Mouse (Mus musculus): ENCODE data around the gene Lag3. TPM values are rescaled to one million over a fixed set of nuclear protein-coding genes. Genes with fewer than 3 reads are reported as not detected.
A peak's percentile ranks its signal among the peaks of the same experiment; 100 is the strongest.

The Lag3 gene
- total and polyA plus RNA-seq, 3 experiments = 0.52 to 2.0 (median 1.2) TPM

DNA sequence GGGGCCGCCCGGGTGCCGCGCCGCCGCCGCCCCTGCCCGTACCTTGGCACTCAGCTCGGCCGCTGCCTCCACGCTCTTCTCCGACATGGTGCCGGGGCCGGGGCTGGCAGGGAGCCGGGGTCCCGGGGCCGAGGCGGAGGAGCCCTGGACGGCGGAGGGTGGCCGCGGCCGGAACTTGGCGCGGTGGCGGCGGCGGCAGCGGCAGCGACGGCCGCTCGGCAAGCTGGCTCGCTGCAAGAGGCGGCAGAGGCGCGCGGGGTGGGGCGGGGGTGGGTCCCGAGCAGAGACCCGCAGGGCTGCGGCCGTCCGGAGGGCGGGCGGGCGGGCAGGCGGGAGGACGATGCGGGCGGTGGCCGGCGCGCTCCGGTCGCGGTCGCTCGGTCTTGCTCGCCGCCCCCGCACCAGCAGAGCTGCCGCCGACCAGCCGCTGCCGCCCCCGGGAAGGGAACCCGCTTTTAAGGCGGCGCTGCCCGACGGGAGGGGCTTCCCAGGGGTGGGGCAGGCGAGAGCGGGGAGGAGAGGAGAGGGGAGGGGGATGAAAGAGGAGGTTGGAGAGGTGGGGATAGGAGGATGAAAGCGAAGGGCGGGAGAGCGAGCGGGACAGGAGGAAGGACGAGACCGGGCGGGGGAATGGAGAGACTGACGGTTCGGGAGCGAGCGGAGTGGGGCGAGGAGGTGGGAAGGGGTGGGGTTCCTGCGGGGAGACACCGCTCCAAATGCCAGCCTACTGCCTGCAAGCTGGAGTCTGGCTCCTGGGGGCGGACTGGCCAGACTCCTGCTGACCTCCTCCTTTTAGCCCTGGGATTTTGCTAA lies 6.2 kb upstream of the Lag3 start:
- Histone ChIP-seq H3K9me3 (replicated peaks; ENCODE audit: low read length) (no peaks in the 10 kb centered on the region), H3K9ac (ENCODE audit: insufficient read depth, low read depth) (peak overlapping the region; percentile 86), H3K4me3 (replicated peaks in 1 of 3; ENCODE audit: low read depth in 2 of 3, low read length in 2 of 3, poor library complexity in 1 of 3) (peak overlapping the region; percentile 35 to 82 (median 66)), H3K27me3 (replicated peaks) (peaks cover 10% of the 10 kb centered on the region), H3K4me1 (ENCODE audit: control insufficient read depth in 1 of 2, insufficient read depth in 2 of 2) (peaks cover 7 to 59% of the 10 kb centered on the region in 2 experiments), H3K36me3 (replicated peaks in 1 of 2; ENCODE audit: control insufficient read depth in 1 of 2, insufficient read depth in 1 of 2, low read length in 1 of 2) (peaks cover 0 to 11% of the 10 kb centered on the region in 2 experiments), H3K79me2 (replicated peaks; ENCODE audit: control insufficient read depth, extremely low read depth, insufficient read depth, poor library complexity, severe bottlenecking) (no peaks in the 10 kb centered on the region), H3K27ac (ENCODE audit: insufficient read depth, low read depth) (no peak overlapping the region), H3K4me2 (ENCODE audit: insufficient read depth, low read depth, poor library complexity, severe bottlenecking) (peak overlapping the region; percentile 93)
- in situ Hi-C loops (cut with MboI; ENCODE audit: low pct_ligation_motif_present, low pct_unique_long_range_greater_than_20kb, low sequenced_read_pairs) (no loop called here), dilution Hi-C loops (cut with MboI; ENCODE audit: extremely low pct_ligation_motif_present, extremely low pct_unique_long_range_greater_than_20kb, low sequenced_read_pairs) (no loop called here)
- TF ChIP-seq MAZ (IDR thresholded peaks at IDR 0.05; ENCODE audit: low read depth, low read length) (peak; percentile 51; the same call in 1 of the 2 replicates), EP300 (IDR thresholded peaks at IDR 0.05; ENCODE audit: low read length) (no peak), POLR2A (IDR thresholded peaks at IDR 0.05; ENCODE audit: low read depth, low read length) (peak; percentile 42; the same call in 1 of the 2 replicates), NELFE (IDR thresholded peaks at IDR 0.05; ENCODE audit: low read depth, low read length) (peak; percentile 21; the same call in 1 of the 2 replicates)
- DNase-seq (ENCODE audit: extremely low read depth) = peak; percentile 33

DNA sequence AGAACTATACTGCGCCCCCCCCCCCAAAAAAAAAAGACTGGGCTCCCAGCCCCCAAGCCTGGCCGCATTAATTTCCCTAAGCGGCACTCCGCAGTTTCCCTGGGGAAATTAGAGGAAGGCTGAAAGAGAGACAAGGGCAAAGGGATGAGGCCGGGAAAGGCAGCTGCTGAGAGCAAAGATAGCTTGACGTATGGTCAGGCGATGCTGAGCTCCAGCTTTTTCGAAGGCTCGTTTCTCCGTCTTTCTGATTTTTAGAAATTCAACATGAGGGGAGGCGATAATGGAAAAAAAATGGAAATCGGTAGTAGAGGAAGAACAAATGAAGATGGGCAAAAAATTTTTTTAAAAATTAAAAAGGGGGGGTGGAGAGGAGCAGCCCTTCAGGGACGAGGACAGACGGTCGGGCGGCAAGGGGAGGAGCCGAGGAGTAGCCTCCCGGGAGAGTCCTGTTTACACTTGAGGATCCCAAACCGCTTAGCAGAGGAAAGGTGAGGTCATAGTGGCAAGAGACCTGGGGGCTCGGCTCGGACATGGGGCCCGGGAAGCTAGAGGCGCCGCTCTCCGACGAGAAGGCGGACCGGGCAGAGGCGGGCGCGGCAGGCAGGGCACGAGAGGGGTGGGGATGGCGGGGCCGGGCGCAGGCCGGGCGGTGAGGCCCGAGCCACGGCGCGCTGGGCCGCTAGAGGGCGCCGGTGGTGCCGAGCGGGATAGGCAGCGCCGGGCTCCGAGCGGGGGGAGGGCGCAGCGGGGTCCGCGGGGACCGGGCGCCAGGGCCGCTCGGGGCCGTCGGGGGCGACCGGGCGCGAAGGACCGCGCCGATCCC lies 5.4 kb upstream of the Lag3 start:
- Histone ChIP-seq H3K27ac (ENCODE audit: insufficient read depth, low read depth) (no peak overlapping the region), H3K36me3 (replicated peaks in 1 of 2; ENCODE audit: control insufficient read depth in 1 of 2, insufficient read depth in 1 of 2, low read length in 1 of 2) (peaks cover 0 to 11% of the 10 kb centered on the region in 2 experiments), H3K9me3 (replicated peaks; ENCODE audit: low read length) (no peaks in the 10 kb centered on the region), H3K4me3 (replicated peaks in 1 of 3; ENCODE audit: low read depth in 2 of 3, low read length in 2 of 3, poor library complexity in 1 of 3) (peak overlapping the region; percentile 54 to 82 (median 66)), H3K27me3 (replicated peaks) (peaks cover 10% of the 10 kb centered on the region), H3K9ac (ENCODE audit: insufficient read depth, low read depth) (peak overlapping the region; percentile 86), H3K4me1 (ENCODE audit: control insufficient read depth in 1 of 2, insufficient read depth in 2 of 2) (peaks cover 7 to 58% of the 10 kb centered on the region in 2 experiments), H3K4me2 (ENCODE audit: insufficient read depth, low read depth, poor library complexity, severe bottlenecking) (peak overlapping the region; percentile 48), H3K79me2 (replicated peaks; ENCODE audit: control insufficient read depth, extremely low read depth, insufficient read depth, poor library complexity, severe bottlenecking) (no peaks in the 10 kb centered on the region)
- dilution Hi-C loops (cut with MboI; ENCODE audit: extremely low pct_ligation_motif_present, extremely low pct_unique_long_range_greater_than_20kb, low sequenced_read_pairs) (no loop called here), in situ Hi-C loops (cut with MboI; ENCODE audit: low pct_ligation_motif_present, low pct_unique_long_range_greater_than_20kb, low sequenced_read_pairs) (no loop called here)
- DNase-seq (ENCODE audit: extremely low read depth) = peak; percentile 66
- TF ChIP-seq PAX5 (IDR thresholded peaks at IDR 0.05; ENCODE audit: low read length) (no peak), SIN3A (IDR thresholded peaks at IDR 0.05; ENCODE audit: low read length) (peak; percentile 64), TCF12 (IDR thresholded peaks at IDR 0.05; ENCODE audit: low read depth, low read length) (no peak), MAX (IDR thresholded peaks at IDR 0.05; ENCODE audit: low read length) (no peak), ELF1 (IDR thresholded peaks at IDR 0.05; ENCODE audit: low read depth, low read length) (no peak), NRF1 (IDR thresholded peaks at IDR 0.05; ENCODE audit: low read depth, low read length) (no peak), ETS1 (conservative IDR thresholded peaks at IDR 0.05; ENCODE audit: low read depth, low read length) (no peak), CHD2 (IDR thresholded peaks at IDR 0.05; ENCODE audit: low read length) (no peak), CHD1 (IDR thresholded peaks at IDR 0.05; ENCODE audit: low read depth, low read length) (no peak), POLR2AphosphoS2 (IDR thresholded peaks at IDR 0.05; ENCODE audit: low read depth, low read length) (no peak), USF1 (IDR thresholded peaks at IDR 0.05; ENCODE audit: low read depth, low read length) (no peak), UBTF (IDR thresholded peaks at IDR 0.05; ENCODE audit: low read depth, low read length) (peak; percentile 94), HCFC1 (IDR thresholded peaks at IDR 0.05; ENCODE audit: low read depth, low read length) (no peak), MAFK (IDR thresholded peaks at IDR 0.05; ENCODE audit: insufficient replicate concordance, low read length) (no peak), MAZ (IDR thresholded peaks at IDR 0.05; ENCODE audit: low read depth, low read length) (peak; percentile 51; the same call in 1 of the 2 replicates), POLR2A (IDR thresholded peaks at IDR 0.05; ENCODE audit: low read depth, low read length) (no peak), KAT2A (IDR thresholded peaks at IDR 0.05; ENCODE audit: insufficient replicate concordance, low read length) (no peak), MXI1 (IDR thresholded peaks at IDR 0.05; ENCODE audit: low read depth, low read length) (no peak; the same call in 1 of the 2 replicates), ZMIZ1 (IDR thresholded peaks at IDR 0.05; ENCODE audit: low read depth, low read length) (no peak), RAD21 (IDR thresholded peaks at IDR 0.05; ENCODE audit: low read depth, low read length) (no peak; the same call in none of the 2 replicates), BHLHE40 (IDR thresholded peaks at IDR 0.05; ENCODE audit: low read depth, low read length) (peak; percentile 56), SMC3 (IDR thresholded peaks at IDR 0.05; ENCODE audit: low read depth, low read length) (peak; percentile 55), JUN (IDR thresholded peaks at IDR 0.05; ENCODE audit: insufficient read depth, low read depth, low read length) (no peak), RCOR1 (conservative IDR thresholded peaks at IDR 0.05; ENCODE audit: low read depth, low read length) (no peak), CTCF (conservative IDR thresholded peaks at IDR 0.05 in 1 of 2, IDR thresholded peaks at IDR 0.05 in 1 of 2; ENCODE audit: low read depth in 2 of 2, low read length in 2 of 2) (peak in 1 of 2 experiments; percentile 75; a peak in 2 of 4 replicates), USF2 (conservative IDR thresholded peaks at IDR 0.05; ENCODE audit: low read depth, low read length) (no peak), TBP (conservative IDR thresholded peaks at IDR 0.05; ENCODE audit: low read depth, low read length) (no peak)
